Mouse (Mus musculus): Measurements from ENCODE around the gene Camsap1. TPM values are rescaled to one million over a fixed set of nuclear protein-coding genes. Genes with fewer than 3 reads are reported as not detected.

Gene Camsap1
- total and polyA plus RNA-seq, 3 experiments: 24.2 to 30.2 (median 25.8) TPM

Other genes with a start within 250 kb of the Camsap1 start
- not detected in 2 replicates for gene Obp2b, start 246.3 kb downstream of the Camsap1 start, total RNA-seq (2012; rRNA removed)
- not detected for gene Obp2b, start 246.3 kb downstream of the Camsap1 start, polyA plus RNA-seq (2012; ENCODE audit: insufficient read depth in 1 of 2, insufficient read length in 2 of 2, low read depth in 1 of 2, low replicate concordance in 2 of 2, missing spikeins in 1 of 2)
- gene Lcn3, start 217.7 kb downstream of the Camsap1 start, total RNA-seq (2012; rRNA removed): not detected in 2 replicates
- not detected for gene Lcn3, start 217.7 kb downstream of the Camsap1 start, polyA plus RNA-seq (2012; ENCODE audit: insufficient read depth in 1 of 2, insufficient read length in 2 of 2, low read depth in 1 of 2, low replicate concordance in 2 of 2, missing spikeins in 1 of 2)
- gene Lcn11, start 206.3 kb downstream of the Camsap1 start, total RNA-seq (2012; rRNA removed): not detected in 2 replicates
- not detected for gene Lcn11, start 206.3 kb downstream of the Camsap1 start, polyA plus RNA-seq (2012; ENCODE audit: insufficient read depth in 1 of 2, insufficient read length in 2 of 2, low read depth in 1 of 2, low replicate concordance in 2 of 2, missing spikeins in 1 of 2)
- gene Gm13539, start 201.0 kb downstream of the Camsap1 start, total RNA-seq (2012; rRNA removed): not detected in 2 replicates
- gene Gm13539, start 201.0 kb downstream of the Camsap1 start, polyA plus RNA-seq (2012; ENCODE audit: insufficient read depth in 1 of 2, insufficient read length in 2 of 2, low read depth in 1 of 2, low replicate concordance in 2 of 2, missing spikeins in 1 of 2): not detected
- gene Glt6d1, start 167.4 kb downstream of the Camsap1 start, total RNA-seq (2012; rRNA removed): not detected in 2 replicates
- not detected for gene Glt6d1, start 167.4 kb downstream of the Camsap1 start, polyA plus RNA-seq (2012; ENCODE audit: insufficient read depth in 1 of 2, insufficient read length in 2 of 2, low read depth in 1 of 2, low replicate concordance in 2 of 2, missing spikeins in 1 of 2)
- not detected in 2 replicates for gene Lcn9, start 160.1 kb downstream of the Camsap1 start, total RNA-seq (2012; rRNA removed)
- gene Lcn9, start 160.1 kb downstream of the Camsap1 start, polyA plus RNA-seq (2012; ENCODE audit: insufficient read depth in 1 of 2, insufficient read length in 2 of 2, low read depth in 1 of 2, low replicate concordance in 2 of 2, missing spikeins in 1 of 2): not detected
- not detected in 2 replicates for gene Sohlh1, start 136.0 kb downstream of the Camsap1 start, total RNA-seq (2012; rRNA removed)
- not detected for gene Sohlh1, start 136.0 kb downstream of the Camsap1 start, polyA plus RNA-seq (2012; ENCODE audit: insufficient read depth in 1 of 2, insufficient read length in 2 of 2, low read depth in 1 of 2, low replicate concordance in 2 of 2, missing spikeins in 1 of 2)
- not detected in 2 replicates for gene Kcnt1, start 119.5 kb downstream of the Camsap1 start, total RNA-seq (2012; rRNA removed)
- gene Kcnt1, start 119.5 kb downstream of the Camsap1 start, polyA plus RNA-seq (2012; ENCODE audit: insufficient read depth in 1 of 2, insufficient read length in 2 of 2, low read depth in 1 of 2, low replicate concordance in 2 of 2, missing spikeins in 1 of 2): not detected
- 74.2 and 79.1 TPM in 2 replicates for gene Ubac1, start 38.5 kb upstream of the Camsap1 start, total RNA-seq (2012; rRNA removed)
- gene Ubac1, start 38.5 kb upstream of the Camsap1 start, polyA plus RNA-seq (2012; ENCODE audit: insufficient read depth in 1 of 2, insufficient read length in 2 of 2, low read depth in 1 of 2, low replicate concordance in 2 of 2, missing spikeins in 1 of 2): 10 to 100 TPM in 1 of 2 experiments, not detected in 1; 88.5 TPM
- 0.03 and 0.19 TPM in 2 replicates for gene Nacc2, start 139.9 kb upstream of the Camsap1 start, total RNA-seq (2012; rRNA removed)
- gene Nacc2, start 139.9 kb upstream of the Camsap1 start, polyA plus RNA-seq (2012; ENCODE audit: insufficient read depth in 1 of 2, insufficient read length in 2 of 2, low read depth in 1 of 2, low replicate concordance in 2 of 2, missing spikeins in 1 of 2): 1 to 10 TPM in 1 of 2 experiments, not detected in 1; 1.7 TPM
- not detected in 2 replicates for gene Lhx3, start 225.0 kb upstream of the Camsap1 start, total RNA-seq (2012; rRNA removed)
- gene Lhx3, start 225.0 kb upstream of the Camsap1 start, polyA plus RNA-seq (2012; ENCODE audit: insufficient read depth in 1 of 2, insufficient read length in 2 of 2, low read depth in 1 of 2, low replicate concordance in 2 of 2, missing spikeins in 1 of 2): not detected